Mouse (Mus musculus) frontal cortex, postnatal 14 days (tissue): ENCODE measurements around the gene Ano9.

Experiments
- DNase-seq, 2 experiments: peaks; one replicate each; pipeline ENCODE4 v3.0.0; 2022; ENCODE audit warnings: low spot score in 2 of 2

The Ano9 gene

DNA sequence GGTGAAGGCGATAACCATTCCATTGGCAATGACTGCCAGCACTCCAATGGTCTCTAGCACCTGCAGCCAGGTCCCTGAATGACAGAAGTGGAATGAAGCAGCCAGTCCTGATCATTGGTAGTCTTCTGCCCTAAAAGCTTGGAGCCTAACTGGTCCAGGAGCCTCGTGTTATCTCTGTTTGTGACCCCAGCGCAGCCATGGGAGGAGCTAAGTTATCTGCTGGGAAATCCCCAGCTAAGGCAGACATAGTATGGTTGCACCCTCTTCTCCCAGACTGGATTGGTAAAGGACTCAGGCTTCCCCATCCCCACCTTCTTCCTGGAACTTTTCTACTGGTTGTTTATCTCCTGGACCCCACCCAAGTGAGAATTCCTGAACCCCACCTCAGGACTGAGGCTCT is 14.4 kb downstream of the Ano9 start:
- no peak for DNase-seq

DNA sequence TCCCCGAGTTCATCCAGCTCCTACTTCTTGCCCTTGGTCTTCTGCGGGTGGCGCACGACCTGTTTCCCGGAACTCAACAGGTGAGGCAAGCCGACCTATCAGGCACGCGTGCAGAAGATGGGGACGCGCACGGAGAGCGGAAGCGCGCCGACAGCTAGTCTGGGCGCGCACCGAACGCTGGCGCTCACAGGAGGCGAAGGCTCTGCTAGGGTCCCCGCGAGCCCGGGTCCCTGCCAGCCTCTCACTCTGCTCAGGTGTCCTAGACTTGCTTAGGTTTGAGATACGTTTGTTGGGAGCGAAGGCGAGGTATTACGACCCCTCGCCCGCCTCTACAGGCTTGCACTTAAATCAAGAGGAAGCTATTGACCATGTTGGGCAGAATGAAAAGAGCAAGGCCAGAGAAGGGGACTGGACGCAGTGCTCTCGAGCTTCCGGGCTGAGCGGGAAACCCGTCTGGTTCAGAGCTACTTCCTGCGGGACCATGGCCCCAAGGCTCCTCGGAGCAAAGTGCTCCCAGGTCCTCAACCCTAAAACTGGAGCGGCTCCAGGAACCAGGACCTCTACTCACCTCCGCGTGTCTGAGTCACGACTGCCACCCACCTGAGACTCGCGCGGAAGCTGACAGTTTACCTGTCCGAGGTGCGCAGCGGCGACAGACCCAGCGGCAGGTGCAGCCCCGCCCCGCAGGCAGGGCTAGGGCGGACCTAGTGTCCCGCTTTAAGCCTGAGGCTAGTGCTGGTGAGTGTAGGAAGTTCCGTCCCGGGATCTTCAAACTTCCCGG is 17.5 kb downstream of the Ano9 start, which contains the start of gene Sigirr:
Sigirr (minus strand) TSS at position 662 of the 781 bp plus-strand sequence.
- DNase-seq = peak in 1 of 2 experiments; percentile 29

DNA sequence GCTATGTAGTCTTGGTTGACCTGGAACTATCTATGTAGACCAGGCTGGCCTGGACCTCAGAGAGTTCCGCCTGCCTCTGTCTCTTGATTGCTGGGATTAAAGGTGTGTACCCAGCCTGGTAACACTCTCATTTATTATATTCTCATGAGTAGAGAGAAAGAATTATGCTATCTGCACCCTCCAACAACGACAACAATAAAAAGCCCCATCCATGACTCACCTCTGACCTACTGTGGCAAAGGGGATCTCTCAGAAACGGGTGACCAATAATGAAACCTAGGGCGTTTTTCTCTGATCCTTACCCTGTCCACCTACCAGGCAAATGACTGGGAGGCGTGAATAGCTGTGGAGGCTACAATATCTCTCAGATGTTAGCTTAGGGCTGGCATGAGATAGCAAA is 20.4 kb downstream of the Ano9 start:
- DNase-seq = no peak

DNA sequence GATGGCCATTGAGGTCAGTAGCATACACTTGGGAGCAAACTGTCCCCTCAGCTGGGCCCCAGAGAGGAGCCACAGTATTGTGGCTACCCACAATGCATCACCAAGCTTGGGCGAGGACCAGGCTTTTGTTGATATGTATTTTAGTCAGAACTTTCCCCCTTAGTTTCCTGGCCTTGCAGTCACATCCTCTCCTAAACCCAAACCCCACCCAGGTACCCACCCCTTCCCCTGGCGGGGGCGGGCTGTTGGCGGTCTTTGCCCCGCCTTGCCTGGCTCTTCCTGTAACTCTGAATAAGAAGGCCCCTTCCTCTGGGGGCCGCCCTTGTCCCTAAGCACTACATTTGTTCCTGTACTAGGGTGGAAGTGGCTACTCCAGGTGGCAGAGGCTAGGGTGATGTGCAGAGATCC is 21.0 kb downstream of the Ano9 start:
- no peak for DNase-seq

DNA sequence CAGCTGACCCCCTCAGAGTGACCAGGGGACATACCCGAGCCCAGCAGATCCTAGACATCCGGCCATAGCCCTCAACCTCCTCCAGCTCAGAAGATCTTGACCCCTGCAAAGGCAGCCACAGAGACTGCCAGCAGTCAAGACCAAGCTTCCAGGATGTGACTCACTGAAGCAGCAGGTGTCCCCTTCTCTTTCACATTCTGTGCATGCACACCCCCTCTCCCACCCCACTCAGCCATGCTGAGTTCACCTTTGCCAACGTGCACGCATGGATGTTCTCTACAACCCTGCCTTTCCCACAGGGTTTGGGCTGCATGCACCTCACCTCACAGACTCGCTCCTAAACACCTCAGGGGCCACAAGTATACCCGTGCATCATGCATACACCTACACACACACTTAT is 21.6 kb downstream of the Ano9 start:
- DNase-seq = no peak

DNA sequence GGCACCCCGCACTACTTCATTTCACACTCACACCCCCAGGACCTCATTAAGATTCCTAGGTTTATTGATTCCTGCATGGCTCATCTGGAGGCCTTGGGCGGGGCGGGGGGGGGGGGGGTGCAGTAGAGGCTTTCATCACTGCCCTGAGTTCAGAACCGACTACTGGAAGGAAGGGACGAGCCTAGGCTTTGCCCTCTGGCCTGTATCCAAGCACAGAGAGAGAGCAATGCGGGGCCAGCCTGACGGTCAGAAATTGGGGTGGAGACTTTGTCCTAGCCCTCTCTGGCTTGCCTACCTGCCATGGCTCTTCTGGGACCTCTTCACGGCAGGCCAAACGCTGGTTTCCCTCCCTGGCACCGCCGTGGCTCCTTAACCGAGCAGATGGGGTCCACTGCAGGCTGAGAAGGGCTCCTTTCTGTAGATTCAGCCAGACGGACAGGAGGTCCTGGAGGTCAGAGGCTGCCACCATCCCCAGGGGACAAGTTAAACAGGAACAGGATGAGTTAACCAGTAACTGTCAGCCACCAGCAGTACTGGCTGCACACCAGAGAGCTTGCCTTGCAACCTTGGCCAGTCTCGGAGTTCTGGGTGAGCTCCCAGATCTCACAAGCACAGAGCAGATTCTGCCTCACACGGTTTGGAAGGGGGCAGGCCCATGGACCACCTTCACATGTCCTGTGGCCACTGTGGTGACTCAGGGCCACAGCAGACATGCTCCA is 23.0 kb downstream of the Ano9 start:
- DNase-seq = no peak

DNA sequence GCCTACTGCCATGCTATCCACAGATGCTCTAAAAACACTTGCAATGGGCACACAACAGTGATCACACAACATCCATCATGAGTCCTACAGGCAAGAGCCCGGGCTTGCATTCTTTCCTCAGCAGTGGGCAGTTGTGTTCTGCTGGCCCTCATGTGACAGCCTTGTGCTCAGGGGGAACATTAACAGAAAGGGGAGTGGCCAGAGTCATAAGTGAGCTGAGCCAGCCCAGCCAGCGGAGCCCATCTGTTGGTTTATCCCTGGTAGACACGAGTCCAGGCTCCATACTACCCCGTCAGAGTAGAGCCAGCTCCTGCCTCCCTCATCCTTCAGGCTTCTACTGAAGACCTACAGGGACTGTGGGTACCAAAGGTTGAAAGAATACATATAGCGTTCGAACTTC is 23.7 kb downstream of the Ano9 start:
- DNase-seq = no peak

DNA sequence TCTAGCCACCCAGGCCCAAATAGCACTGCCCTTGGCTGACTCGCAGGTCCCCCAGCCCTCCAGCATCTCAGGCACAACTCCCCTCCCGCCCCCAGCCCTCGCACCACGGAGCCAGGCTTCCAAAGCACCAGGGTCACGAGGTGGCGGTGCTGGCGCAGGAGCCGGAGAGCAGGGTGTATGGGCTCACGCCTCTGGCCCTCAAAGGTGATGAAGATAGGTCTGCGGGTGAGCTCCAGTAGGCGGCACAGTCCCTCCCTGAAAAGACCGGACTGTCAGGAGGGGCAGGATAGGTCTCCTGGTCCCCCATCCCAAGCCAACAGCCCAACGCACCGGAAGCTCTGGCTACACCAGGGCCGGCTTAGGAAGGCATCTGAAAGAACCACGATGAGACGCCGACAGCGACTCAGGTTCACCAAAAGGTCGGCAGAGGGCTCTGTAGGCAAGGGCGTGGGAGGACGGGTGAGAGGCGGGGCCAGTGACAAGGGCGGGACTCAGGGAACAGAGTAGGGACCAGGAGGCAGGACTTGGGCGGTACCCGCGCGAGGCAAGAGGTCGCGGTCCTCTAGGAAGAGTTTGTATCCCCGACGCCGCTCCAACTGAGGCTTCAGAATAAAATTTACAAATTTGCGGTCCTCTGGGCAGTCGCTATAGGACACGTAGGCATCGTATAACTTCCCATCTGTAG is 25.4 kb downstream of the Ano9 start:
- DNase-seq = peak; percentile 37 to 51

DNA sequence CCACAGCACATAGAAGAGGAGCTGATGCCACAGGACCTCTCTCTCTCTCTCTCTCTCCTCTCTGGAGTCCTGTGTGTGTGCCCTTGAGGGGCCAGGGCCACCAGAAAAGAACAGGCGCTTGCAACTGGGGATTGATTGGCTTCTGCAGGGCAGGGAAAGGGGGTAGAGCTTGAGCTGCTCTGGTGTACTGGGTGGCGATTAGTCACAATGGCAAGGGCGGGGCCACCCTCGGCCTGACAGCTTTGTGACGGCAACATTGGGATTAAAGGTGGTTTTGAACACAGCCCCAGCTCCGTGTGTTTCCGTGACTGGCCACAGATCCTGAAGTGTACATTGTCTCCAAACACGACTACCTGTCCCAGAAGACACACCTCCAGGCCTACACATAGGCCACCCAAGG is 27.4 kb downstream of the Ano9 start:
- no peak for DNase-seq

DNA sequence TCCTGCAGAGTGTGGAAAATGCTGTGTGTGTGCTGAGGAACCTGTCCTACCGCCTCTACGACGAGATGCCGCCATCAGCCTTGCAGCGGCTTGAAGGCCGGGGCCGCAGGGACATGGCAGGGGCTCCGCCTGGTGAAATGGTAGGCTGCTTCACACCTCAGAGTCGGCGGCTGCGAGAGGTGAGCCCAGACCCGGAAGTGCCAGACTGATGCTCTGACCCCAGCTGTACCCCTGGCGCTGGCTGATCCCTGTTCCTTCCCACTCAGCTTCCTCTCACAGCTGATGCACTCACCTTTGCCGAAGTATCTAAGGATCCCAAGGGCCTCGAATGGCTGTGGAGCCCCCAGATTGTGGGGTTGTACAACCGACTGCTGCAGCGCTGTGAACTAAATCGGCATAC is 29.1 kb downstream of the Ano9 start:
- no peak for DNase-seq

DNA sequence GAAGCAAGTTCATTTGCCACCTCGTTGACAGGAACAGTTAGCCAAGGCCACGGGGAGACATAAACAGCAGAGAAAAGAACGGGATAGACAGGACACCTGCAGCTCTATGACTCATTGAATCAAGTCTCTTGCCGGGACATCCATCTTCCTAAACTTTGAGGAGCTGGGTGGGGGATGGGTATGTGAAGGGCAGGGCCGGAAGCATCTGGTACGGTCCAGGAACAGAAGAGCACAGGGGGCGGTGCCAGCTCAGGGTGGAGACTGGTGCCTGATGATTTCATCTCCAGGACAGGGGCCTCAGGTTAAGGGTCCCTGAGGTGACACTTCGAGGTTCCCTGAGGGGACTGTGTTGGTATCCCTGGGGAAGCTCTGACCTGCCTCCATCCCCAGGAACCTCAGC is 29.7 kb downstream of the Ano9 start:
- no peak for DNase-seq

DNA sequence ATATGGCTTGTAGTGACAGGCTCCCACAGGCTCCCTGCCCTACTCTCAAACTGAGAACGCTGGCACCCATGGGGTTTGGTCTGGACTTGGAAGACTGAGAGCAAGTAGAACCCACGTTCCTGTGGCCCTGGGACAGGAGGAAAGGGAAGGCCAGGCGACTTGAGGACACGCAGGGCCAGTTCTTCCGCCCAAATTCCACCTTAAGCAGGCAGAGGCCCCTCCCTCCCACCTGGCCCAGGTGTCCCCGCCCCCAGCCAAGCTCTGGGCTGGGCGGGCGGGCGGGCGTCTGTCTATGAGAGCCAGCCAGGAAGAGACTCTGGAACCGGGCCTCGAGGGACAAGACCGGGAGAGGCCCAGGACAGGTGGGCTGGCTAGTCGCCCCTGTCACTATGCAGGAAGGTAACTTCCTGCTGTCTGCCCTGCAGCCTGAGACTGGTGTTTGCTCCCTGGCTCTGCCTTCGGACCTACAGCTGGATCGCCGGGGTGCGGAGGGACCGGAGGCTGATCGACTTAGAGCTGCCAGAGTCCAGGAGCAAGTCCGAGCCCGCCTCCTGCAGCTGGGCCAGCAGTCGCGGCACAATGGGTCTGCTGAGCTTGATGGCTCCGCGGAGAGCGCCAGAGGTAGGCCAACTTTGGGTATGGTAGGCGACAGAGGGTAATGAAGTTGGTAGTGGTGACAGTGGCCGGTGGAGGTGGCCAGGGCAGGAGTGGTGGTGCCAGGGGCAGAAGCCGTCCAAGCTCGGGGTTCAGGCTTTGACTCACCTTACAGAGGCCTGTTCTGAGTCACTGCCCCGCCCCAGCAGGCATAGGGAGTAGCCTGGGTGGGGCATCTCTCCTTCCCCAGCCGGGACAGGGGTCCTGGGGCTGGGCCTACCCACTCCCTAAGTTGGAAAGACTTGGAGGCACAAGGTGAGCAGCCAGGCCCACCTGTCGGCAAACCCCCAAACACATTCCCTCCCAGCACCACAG is 37.8 kb downstream of the Ano9 start:
- DNase-seq = no peak

DNA sequence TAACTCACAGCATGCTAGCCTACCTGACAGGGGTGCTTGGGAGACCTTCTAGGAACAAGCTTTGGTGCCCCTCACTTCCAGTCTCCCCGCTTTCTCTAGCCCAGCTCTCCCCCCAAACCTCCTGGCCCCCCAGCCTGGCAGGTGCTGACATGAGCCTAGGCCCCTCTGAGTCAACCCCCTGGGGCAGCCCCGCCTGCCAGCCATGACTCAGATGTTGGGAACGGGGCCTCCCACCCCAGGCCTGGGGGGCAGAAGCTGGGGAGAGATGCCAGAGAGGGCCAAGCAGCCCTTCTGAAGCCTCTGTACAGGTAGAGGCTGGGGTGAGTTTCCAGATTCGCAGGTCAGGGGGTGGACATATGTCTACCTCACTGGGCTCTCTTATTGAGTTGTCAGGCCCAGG is 38.7 kb downstream of the Ano9 start:
- no peak for DNase-seq

DNA sequence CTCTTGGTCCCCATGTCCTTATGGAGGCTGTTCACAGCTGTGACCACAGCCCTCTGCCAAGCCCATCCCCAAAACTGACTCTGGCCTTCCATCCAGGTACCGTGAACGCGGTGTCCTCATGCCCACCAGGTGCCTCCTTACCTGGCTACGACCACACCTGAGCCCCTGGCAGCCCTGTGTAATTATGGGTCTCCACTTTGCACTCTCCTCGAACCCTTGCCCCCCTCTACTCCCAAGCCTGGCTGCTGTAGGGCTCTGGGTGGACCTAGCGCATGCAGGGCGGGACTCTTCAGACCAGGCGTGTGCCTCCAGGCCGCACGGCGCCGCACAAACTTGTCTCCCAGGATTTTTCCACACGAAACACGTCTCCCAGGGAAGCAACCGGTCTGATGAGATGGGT is 39.8 kb downstream of the Ano9 start, which contains the start of gene Pkp3:
Pkp3 (plus strand) TSS at position 378 of the 400 bp plus-strand sequence.
- DNase-seq = no peak

DNA sequence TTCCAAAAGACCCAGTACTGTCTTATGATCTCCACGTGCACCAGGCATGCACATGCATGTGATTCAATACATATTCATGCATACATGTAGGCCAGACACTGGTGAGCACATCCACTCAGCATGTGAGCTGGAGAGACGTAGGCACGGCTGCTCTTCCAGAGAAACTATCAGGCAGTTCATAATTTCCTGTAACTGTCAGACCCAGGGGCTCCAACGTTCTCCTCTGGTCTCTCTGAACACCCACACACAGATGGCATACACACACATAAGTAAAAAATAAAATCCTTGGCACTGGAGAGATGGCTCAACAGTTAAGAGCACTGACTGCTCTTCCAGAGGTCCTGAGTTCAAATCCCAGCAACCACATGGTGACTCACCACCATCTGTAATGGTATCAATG is 43.8 kb downstream of the Ano9 start:
- DNase-seq = no peak

DNA sequence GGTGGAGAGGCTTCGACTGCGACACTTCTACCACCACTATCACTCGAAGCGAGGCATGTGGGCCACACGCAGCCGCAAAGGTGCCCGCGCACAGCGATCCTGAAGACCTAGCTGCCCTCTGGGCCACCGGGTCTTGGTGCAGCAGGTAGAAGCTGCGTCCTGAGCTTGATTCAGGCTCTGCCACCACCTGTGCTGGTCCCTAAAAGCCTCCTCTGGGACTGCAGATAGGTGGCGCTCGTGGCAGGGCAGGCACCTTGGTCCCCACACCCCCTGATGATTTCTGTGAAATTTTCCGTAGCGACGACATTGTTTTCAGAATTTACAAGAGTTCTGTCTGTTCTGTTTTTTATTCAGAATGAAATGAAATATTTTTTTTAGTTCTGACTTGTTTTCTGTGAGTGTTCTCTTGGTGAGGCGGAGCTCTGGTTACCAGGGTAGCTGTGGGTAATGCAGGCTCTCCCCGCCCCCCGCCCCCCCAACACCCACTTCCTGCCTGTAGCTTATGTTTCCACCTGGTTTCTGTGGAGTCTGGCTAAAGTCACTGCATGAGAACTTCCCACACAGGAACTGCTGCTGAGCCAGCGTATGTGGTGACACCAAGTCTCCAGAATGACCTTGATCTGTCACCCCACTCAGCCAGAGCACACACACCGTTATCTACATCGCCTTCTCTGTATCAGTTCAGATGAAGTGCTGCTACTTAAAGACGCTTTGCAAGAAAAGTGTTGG is 45.4 kb downstream of the Ano9 start:
- DNase-seq = no peak

DNA sequence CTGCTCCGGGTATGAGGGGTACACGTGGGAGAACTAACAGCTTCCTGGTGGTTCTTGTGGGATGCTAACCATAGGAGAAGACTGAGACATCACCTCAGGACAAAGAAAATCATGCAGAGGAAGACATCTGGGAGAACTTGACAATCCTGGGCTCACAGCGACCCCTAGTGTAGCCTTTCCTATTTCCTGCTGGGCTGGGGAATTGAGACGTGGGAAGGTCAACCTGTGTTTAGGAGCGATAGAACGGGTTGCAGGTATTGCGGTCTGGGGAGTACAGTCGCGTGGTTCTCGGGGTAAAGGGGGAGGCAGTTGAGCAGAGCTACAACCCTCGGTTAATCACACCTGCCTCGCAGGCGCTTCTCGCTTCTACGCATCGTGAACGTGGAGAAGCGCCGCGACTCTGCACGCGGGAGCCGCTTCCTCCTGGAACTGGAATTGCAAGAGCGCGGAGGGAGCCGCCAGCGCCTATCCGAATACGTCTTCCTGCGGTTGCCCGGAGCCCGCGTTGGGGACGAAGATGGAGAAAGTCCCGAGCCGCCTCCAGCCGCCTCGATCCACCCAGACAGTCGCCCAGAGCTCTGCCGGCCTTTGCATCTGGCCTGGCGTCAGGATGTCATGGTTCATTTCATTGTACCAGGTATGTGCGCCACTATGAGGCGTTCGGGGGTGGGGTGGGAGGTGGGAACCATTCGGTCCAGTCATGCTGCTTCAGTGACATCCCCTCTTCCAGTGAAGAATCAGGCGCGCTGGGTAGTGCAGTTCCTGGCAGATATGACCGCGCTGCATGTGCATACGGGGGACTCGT is 47.3 kb downstream of the Ano9 start:
- peak; percentile 57 to 77 for DNase-seq

DNA sequence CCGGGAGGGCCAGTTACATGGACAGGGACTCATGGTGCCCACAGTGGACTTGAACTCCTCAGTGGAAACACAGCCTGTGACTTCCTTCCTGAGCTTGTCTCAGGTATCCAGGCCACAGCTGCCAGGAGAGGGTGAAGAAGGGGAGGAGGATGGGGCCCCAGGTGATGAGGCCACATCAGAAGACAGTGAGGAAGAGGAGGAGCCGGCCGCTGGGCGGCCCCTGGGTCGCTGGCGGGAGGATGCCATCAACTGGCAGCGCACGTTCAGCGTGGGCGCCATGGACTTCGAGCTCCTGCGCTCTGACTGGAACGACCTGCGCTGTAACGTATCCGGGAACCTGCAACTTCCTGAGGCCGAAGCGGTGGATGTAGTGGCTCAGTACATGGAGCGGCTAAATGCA is 49.3 kb downstream of the Ano9 start:
- no peak for DNase-seq

DNA sequence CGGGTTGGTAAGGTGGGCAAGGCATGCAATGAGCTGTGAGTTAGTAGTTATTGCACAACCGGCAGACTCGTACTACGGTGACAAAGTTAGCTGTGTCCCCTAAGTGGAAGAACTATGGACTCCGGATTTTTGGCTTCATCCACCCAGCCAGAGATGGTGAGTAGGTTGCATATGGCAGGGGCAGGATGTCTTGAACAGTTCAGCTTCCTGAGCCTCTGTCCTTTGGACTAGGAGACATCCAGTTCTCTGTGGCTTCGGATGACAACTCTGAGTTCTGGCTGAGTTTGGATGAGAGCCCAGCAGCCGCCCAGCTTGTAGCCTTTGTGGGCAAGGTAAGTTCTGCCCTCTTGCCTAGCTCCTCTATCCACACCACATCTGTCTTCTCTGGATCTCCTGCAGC is 53.0 kb downstream of the Ano9 start:
- DNase-seq = no peak

DNA sequence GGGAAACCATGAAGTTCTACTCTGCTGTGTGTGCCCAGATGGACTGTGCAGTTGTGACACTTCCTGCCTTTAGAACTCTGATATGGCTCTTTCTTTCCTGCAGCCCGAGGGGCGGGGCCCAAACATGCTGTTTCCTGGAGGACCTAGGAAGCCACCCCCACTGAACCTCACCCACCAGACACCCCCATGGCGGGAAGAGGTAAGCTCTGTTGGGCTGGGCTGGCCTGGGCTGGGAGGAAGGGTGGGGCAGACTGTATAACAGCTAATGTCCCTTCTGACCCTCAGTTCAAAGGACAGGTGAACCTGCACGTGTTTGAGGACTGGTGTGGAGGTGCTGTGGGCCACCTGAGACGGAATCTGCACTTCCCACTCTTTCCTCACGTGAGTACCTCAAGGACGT is 53.4 kb downstream of the Ano9 start:
- DNase-seq = no peak
